8 mouse cellular contexts compared by ENCODE assay signal in the genomic region with DNA sequence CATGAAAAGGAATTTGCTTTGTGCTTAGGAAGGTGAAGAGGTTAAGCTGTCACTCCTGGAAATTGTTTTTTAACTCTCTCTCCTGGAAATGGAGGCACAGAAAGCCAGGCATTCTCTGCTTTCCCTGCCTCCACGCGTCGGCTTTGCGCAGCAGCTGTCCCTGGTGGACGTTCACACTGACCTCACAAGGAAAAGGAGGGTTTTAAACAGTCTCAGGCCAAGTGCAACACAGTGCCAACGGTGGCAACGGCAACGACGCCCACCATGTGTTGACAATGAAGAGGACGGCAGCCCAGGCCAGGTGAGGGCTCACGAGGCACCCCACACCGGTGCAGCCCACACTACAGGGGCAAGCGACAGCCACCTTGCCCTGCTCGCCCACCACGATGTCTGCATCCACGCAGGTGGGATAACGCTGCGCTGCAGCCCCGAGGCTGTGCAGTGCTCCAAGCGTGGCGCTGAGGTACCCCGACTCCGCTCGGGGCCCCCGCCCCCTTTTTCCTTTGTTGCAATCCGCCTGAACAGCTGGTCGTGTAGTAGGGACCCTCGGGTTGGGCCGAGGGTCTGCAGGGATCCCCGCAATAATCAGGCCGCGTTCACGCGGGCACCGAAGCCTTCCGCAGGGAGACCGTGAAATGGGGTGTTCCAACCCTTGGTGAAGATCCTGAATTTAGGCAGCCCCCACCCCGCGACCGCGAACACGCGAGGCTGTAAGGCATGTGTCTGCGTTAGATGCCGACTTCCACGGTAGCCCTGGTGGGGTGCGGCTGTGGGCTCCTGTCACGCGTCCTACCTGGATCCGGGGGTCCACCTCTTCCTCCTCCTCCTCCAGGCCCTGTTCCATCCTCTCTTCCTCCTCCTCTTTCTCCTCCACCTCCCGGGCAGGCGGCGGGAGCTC. TPM values are rescaled to one million over a fixed set of nuclear protein-coding genes. Genes with fewer than 3 reads are reported as not detected.
A peak's percentile ranks its signal among the peaks of the same experiment; 100 is the strongest.
DNase-seq lines count a peak whose midpoint lies in the region; ATAC-seq and TF ChIP-seq lines count a peak whose summit lies in the region.

No protein-coding gene starts in this region.

- H3K36me3 ChIP-seq in kidney, embryonic 14.5 days (ENCODE audit: control insufficient read depth, insufficient read depth, low read length): no peaks in the 10 kb centered on the region
- H3K36me3 ChIP-seq in stomach, embryonic 16.5 days (ENCODE audit: control insufficient read depth, insufficient read depth, low read length): no peaks in the 10 kb centered on the region

- TF ChIP-seq POLR2A in cerebellum, adult 2 months (IDR thresholded peaks at IDR 0.05; ENCODE audit: borderline replicate concordance, insufficient read depth, low read length): peak; percentile 59; the same call in 1 of the 2 replicates

- peak overlapping the region; percentile 78 for H3K4me3 ChIP-seq in cerebellum, adult 2 months (replicated peaks; ENCODE audit: insufficient read depth, low read depth, low read length)
- peak overlapping the region; percentile 79 for H3K4me3 ChIP-seq in kidney, embryonic 14.5 days (ENCODE audit: low read length)
- peak overlapping the region; percentile 72 for H3K4me3 ChIP-seq in stomach, embryonic 16.5 days (replicated peaks; ENCODE audit: low read length)

- peak overlapping the region; percentile 99 for H3K4me2 ChIP-seq in kidney, embryonic 14.5 days (replicated peaks; ENCODE audit: low read depth, low read length)
- H3K4me2 ChIP-seq in stomach, embryonic 16.5 days (ENCODE audit: low read depth, low read length): peak overlapping the region; percentile 95

- H3K27me3 ChIP-seq in cerebellum, adult 2 months (ENCODE audit: control insufficient read depth, insufficient read depth, low read length): no peaks in the 10 kb centered on the region
- H3K27me3 ChIP-seq in kidney, embryonic 14.5 days (ENCODE audit: control insufficient read depth, insufficient read depth, low read length): no peaks in the 10 kb centered on the region
- no peaks in the 10 kb centered on the region for H3K27me3 ChIP-seq in stomach, embryonic 16.5 days (ENCODE audit: control insufficient read depth, insufficient read depth, low read length)

- peak; percentile 37; the same call in 1 of the 2 replicates for TF ChIP-seq CTCF in cerebellum, adult 2 months (IDR thresholded peaks at IDR 0.05; ENCODE audit: borderline replicate concordance, insufficient read depth, low read depth, low read length)

- H3K4me1 ChIP-seq in cerebellum, adult 2 months (ENCODE audit: control insufficient read depth, insufficient read depth, low read length): peaks cover 20% of the 10 kb centered on the region
- H3K4me1 ChIP-seq in kidney, embryonic 14.5 days (ENCODE audit: control insufficient read depth, insufficient read depth, low read length): peaks cover 27% of the 10 kb centered on the region
- H3K4me1 ChIP-seq in stomach, embryonic 16.5 days (ENCODE audit: control insufficient read depth, insufficient read depth, low read length): peaks cover 13% of the 10 kb centered on the region; the same call in 1 of the 2 replicates

- H3K27ac ChIP-seq in cerebellum, adult 2 months (ENCODE audit: insufficient read depth, low read length): peak overlapping the region; percentile 91
- H3K27ac ChIP-seq in kidney, embryonic 14.5 days (ENCODE audit: low read depth, low read length): peak overlapping the region; percentile 26; the same call in 1 of the 2 replicates
- peak overlapping the region; percentile 42 for H3K27ac ChIP-seq in stomach, embryonic 16.5 days (ENCODE audit: low read length)

- under 1% methylated on average over 53 of the region's 53 CpGs for WGBS in cerebellum, adult 2 months
- 1% methylated on average over 53 of the region's 53 CpGs for WGBS in kidney, embryonic 14.5 days
- WGBS in stomach, embryonic 16.5 days: 1% methylated on average over 53 of the region's 53 CpGs

- peak overlapping the region; percentile 81 for H3K9ac ChIP-seq in kidney, embryonic 14.5 days (ENCODE audit: low read depth, low read length)
- H3K9ac ChIP-seq in stomach, embryonic 16.5 days (ENCODE audit: low read length): peak overlapping the region; percentile 78

- DNase-seq in adrenal gland, adult 2 months: peak; percentile 62
- DNase-seq in adrenal gland, adult 8-10 months: no peak
- DNase-seq in 3T3-L1 (ENCODE audit: low read depth, low spot score): peak; percentile 57
- DNase-seq in cerebellum, adult 2 months: peak; percentile 69 to 73
- DNase-seq in gastrocnemius, postnatal 25 days: peak; percentile 26
- DNase-seq in mesoderm, embryonic 11.5 days (ENCODE audit: low read depth, low spot score): peak; percentile 72

- H3K9me3 ChIP-seq in kidney, embryonic 14.5 days (ENCODE audit: control insufficient read depth, low read length): no peaks in the 10 kb centered on the region
- no peaks in the 10 kb centered on the region for H3K9me3 ChIP-seq in stomach, embryonic 16.5 days (replicated peaks; ENCODE audit: control insufficient read depth, low read length)

- ATAC-seq in kidney, embryonic 14.5 days (ENCODE audit: low FRiP score, low TSS enrichment): peak; percentile 61
- peak; percentile 51 for ATAC-seq in stomach, embryonic 16.5 days (ENCODE audit: insufficient read depth, low FRiP score)

RNA-seq across cellular contexts. Expression of a gene that starts 0.6 kb away (rescaled TPM):
- total RNA-seq in adrenal gland, adult 2 months (2021): 100 to 1,000 TPM; 111 to 164 TPM
- 21.1 and 28.5 TPM in 2 replicates for polyA plus RNA-seq in adrenal gland, adult 2 months (2012; rRNA removed)
- 100 to 1,000 TPM; 112 to 172 (median 115) TPM for total RNA-seq in adrenal gland, adult 8-10 months (2022)
- 72.9 and 77.1 TPM in 2 replicates for polyA plus RNA-seq in cerebellum, adult 2 months (2012; rRNA removed)
- 10 to 100 TPM; 33.9 to 46.8 TPM for total RNA-seq in gastrocnemius, postnatal 25 days (2021)
- polyA plus RNA-seq in kidney, embryonic 14.5 days (2014; fragmentation: Nextera tagmentation; extraction: Ambion mirVana): 6.7 and 14.3 TPM in 2 replicates
- polyA plus RNA-seq in stomach, embryonic 16.5 days (2015; fragmentation: Nextera tagmentation; extraction: Ambion mirVana): 19.5 and 20.0 TPM in 2 replicates

RNA-seq across cellular contexts. Expression of a gene that starts 58.9 kb away (rescaled TPM):
- 10 to 100 TPM; 51.9 to 76.2 TPM for total RNA-seq in adrenal gland, adult 2 months (2021)
- 54.2 and 66.7 TPM in 2 replicates for polyA plus RNA-seq in adrenal gland, adult 2 months (2012; rRNA removed)
- 10 to 100 TPM; 45.1 to 53.4 (median 49.7) TPM for total RNA-seq in adrenal gland, adult 8-10 months (2022)
- polyA plus RNA-seq in cerebellum, adult 2 months (2012; rRNA removed): 25.0 and 26.5 TPM in 2 replicates
- 1 to 10 TPM; 8.5 to 8.6 TPM for total RNA-seq in gastrocnemius, postnatal 25 days (2021)
- polyA plus RNA-seq in kidney, embryonic 14.5 days (2014; fragmentation: Nextera tagmentation; extraction: Ambion mirVana): 14.7 and 29.0 TPM in 2 replicates
- polyA plus RNA-seq in stomach, embryonic 16.5 days (2015; fragmentation: Nextera tagmentation; extraction: Ambion mirVana): 21.2 and 24.7 TPM in 2 replicates

RNA-seq across cellular contexts. Expression of a gene that starts 59.6 kb away (rescaled TPM):
- total RNA-seq in adrenal gland, adult 2 months (2021): 10 to 100 TPM; 18.7 TPM
- 3.8 and 5.0 TPM in 2 replicates for polyA plus RNA-seq in adrenal gland, adult 2 months (2012; rRNA removed)
- 10 to 100 TPM; 22.4 to 33.2 (median 27.2) TPM for total RNA-seq in adrenal gland, adult 8-10 months (2022)
- 22.8 and 23.6 TPM in 2 replicates for polyA plus RNA-seq in cerebellum, adult 2 months (2012; rRNA removed)
- 1 to 10 TPM; 6.9 to 9.8 TPM for total RNA-seq in gastrocnemius, postnatal 25 days (2021)
- polyA plus RNA-seq in kidney, embryonic 14.5 days (2014; fragmentation: Nextera tagmentation; extraction: Ambion mirVana): 56.0 and 62.4 TPM in 2 replicates
- 44.4 and 50.4 TPM in 2 replicates for polyA plus RNA-seq in stomach, embryonic 16.5 days (2015; fragmentation: Nextera tagmentation; extraction: Ambion mirVana)

Comparison
In these comparisons a context has a peak if more than half of its experiments do, and no peak if none do; other contexts are left out.
1. H3K27ac ChIP-seq: peak in every context shown above with its lines; median percentile 91 in cerebellum, adult 2 months; 42 in stomach, embryonic 16.5 days; 26 in kidney, embryonic 14.5 days.